Mouse (Mus musculus): ENCODE data around the gene Olfr20.
"Not testable (repeated sequence)": the region's sequence is repeated elsewhere in the genome, so short reads cannot be mapped to it uniquely, and the experiment has no call there.

The Olfr20 gene

DNA sequence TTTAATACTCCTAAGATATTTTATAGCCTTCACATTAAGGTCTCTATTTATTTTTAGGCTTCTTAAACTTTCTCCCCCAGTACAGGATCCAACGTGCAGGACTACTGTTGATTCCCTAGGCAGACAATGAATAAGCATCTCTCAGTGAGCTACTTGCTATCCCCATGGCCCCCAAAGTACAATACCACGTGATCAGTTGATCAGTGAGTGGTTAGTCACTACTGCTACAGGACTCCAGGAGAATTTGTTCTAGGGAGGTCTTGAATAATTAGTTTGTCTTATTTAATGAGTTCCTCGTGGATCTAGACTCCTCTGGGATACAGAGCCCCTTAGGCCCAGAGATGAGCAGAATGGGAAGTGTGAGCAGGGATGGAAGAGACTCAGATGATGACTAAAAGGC lies at the start of gene Olfr20:
Gene Olfr20 (plus strand): TSS at position 301 of the 400 bp plus-strand sequence.
- DNase-seq: no peak

DNA sequence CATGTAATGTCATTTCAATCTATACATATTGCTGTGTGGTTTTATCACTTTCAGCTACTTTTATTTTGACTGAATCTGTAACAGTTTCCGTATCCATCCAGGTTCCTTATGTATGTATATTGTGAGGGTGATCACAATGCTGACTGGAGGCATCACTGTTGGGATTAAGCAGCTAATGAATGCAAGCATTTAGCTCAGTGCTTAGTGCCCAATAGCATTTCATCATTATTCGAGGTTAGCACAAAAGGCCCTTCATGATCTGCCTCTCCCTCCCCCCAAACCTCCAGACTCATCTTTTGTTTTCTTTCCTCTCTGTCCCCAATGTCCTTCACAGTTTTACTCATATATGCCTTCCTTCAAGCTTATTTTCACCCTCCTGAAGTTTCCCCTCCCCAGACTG lies 47.5 kb upstream of the Olfr20 start:
- no peak for DNase-seq

DNA sequence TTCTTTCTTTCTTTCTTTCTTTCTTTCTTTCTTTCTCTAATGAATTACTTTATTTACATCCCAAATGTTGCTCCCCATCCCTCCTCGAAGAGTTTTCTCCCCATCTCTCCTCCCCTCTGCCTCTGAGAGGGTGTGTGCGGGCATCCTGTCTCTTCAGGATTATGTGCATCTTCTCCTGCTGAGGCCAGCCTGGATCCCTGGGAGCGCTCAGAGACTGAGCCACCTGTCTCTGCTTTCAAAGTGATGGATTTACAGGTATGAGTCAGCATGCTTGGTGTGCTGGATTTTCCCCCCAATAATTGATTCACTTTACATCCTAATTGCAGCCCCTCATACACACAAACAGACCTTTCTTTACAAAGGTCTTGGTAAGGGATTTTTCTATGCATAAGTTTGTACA lies 34.6 kb upstream of the Olfr20 start:
- DNase-seq: no peak

DNA sequence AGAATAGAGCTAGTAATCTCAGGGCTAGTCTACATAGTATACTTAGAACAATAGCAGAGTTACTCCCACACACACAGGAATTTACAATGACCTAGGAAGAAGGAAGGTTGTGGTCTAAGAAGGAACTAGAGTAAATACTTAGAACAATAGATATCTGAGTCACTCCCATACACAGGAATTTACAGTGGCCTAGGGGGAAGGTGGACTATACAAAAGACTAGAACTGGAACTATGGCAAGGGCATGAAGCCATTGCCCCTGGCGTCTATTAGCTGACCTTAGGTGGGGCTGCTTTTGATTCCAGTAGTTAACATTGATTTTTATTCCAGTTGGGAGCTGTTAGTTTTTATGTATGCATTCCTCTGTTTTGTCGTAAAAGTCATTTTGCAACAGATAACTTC lies 32.0 kb upstream of the Olfr20 start:
- DNase-seq: not testable (repeated sequence)

DNA sequence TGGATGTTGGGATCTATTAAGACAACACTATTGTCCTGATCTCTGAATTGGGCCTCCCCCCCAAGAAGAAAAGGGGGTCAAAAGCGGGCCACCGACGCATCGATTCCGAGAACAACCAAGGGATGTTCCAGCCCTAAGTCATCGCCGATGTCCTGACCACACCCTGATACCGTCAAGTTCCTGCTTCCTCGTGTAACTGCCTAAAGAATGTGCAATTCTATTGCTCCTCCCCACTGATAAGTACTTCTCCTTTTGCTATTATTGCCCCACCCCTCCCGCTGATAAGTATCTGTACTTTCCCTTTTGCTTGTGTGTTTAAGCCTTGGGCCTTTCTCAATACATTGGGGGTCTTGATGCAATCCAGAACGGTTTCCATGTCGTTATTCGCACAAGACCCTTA lies 29.5 kb upstream of the Olfr20 start:
- DNase-seq: not testable (repeated sequence)

DNA sequence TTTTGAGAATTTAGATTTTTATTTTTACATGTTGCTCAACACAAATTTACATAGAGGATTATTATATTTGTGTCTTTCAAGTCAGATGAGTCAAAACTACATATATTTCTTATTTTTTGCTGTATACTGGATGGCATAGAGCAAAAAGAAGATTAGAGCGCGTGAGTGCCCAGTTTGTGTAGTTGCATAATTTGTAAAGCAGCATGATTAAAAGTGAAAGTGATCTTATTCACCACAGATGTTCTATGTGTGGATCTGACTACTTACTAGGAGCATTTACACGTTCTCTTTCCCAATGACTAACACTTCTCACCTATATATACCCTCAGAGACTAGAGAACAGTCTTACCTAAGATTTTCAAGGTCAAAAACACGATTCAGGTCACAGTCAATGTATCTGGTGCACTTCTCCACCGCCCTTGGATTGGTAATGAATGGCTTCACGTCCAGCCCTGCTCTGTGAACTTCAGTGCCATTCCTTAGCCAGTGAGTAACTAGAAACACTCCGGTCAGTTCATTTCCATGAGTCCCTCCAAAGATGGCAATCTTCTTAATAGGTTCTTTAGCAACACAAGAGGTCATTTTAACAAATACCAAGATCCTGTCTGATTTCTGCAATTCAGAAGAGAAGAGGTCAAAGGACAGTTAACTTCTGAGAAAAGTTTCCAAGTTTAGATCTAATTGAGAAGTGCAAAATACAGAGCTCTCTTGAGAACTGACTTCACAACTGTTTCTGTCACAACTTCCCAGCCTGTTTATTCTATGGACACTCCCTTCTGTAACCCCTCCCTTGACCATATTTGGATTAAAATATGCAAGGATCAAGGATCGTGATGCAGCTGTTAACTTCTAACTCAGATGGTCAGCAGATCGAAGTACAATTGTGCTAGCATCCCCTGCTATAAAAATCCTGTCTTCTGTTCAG lies 26.4 kb upstream of the Olfr20 start:
- DNase-seq: no peak

DNA sequence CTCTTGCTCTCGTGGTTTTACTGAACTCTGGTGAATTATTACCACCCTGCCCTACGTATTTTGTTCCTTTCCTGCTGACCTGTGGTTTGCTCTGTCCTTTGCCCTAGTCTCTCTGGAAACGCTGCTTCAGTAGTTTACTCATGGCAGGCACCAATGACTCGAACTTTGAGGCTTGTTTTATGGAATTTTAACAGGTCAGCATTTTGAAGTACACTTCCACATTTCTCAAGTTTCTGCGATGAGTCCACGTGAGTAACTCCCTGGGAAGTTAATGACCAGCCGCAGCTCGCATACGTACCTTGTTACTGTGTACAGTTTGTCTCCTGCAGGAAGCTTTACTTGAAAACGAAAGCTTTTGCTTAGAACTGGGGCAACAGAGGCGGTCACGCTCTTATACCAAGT lies 24.1 kb upstream of the Olfr20 start:
- no peak for DNase-seq

DNA sequence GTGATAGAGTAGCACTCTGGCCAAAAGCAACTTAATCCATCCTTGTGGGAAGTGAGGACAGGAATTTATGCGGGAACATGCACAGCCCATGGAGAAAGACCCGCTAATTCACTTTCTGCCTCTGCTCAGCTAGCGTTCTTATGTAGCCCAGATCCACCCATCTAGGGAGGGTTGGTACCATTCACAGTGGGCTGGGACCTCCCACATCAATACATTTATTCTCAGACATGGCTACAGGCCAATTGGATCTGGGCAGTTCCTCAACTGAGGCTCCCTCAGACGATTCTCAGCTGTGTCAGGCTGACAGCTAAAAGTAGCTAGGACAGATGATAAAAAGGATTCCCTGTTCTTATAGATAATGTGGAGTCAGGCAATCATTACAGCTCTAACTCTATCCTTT lies 23.2 kb upstream of the Olfr20 start:
- DNase-seq: no peak

DNA sequence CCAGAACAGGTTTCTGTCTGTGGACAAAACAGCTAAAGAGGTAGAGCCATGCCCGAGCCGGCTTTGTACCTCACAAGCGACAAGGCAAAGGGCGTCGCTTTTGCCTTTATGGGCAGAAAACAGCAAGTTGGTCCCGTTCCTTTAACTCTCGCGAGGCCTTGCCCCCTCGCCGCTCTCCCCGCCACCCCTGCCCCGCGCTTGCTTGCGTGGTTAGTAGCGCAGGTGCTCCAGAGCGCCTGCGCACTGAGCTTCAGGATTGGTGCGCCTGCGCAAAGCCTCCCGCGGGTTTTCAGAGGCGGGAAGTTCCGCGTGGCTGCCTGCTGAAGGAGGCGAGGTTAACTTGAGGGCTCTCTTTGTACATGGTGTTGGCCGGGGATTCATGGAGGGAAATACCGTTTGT lies 21.1 kb upstream of the Olfr20 start, which contains the start of the genes Aspa, Gm49340 and Spata22:
Gene Aspa (minus strand): TSS at position 155 of the 400 bp plus-strand sequence.
Gene Gm49340 (plus strand): TSS at position 300 of the 400 bp plus-strand sequence.
Gene Spata22 (plus strand): TSS at position 300 of the 400 bp plus-strand sequence.
- DNase-seq: no peak

DNA sequence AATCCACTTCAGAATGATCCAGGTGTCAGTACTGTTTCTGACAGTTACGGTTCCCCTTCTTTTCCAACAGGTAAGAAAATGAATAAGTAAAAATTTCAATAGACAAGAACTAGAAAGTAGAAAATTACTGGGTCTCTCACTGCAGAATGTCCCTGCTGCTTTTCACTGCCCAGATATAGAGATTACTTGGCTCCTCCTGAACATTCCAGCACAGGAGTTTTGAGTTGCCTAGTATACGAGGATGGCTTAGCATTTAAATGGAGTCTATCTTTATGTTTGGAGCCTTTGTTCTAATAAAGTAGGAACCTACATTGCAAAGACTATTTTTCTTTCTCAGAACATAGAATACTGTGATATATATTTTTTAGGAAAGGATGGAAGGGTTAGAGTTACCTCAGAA lies 17.2 kb upstream of the Olfr20 start:
- DNase-seq: no peak

DNA sequence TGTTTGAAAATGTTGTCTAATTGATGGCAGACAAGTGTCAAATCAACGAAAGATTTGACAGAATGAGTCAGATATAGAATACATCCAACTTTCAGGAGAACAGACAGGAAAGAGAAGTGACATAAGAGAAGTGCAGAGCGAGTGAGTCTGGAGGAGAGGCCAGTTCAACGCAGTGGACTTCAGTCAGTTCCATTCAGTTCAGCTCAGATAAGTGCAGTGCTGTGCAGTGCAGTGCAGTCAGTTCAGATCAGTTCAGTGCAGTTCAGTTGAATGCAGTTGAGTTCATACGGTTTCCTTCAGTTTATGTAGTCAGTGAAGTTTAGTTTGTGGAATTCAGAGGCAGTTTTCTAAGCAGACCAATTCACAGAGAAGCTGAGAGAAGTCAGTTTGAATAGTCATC lies 13.7 kb upstream of the Olfr20 start:
- DNase-seq: no peak

DNA sequence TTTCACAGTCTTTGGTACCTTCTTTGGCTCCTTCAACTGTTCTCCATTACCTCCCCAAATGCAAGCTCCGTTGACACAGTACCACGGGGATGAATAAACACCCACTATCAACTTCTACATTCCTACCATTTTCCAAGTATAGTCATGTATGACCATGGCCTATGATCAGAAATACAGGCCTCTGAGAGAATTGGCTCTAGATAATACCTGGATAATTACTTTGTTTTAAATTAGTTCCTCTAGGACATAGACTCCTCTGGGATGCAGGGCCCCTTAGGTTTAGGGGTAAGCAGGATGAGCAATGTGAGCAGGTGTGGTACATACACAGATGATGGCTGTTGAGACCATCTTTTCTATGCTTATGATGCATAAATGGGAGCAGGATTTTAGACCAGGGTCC lies 20.4 kb downstream of the Olfr20 start, which contains the start of gene Olfr376:
Gene Olfr376 (plus strand): TSS at position 301 of the 400 bp plus-strand sequence.
- DNase-seq: no peak

DNA sequence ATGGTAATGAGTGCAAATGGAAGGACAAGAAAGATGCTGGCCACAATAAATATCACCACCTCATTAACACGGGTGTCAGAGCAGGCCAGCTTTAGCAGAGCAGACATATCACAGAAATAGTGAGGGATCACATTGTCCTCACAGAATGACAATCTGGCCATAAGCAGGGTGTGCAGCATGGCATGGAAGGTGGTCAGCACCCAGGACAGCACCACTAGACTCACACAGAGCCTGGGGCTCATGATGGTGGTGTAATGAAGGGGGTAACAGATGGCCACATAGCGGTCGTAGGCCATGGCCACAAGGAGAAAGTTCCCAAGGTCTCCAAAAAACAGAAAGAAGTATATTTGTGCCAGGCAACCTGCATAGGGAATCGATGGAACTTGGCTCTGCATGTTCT lies 44.8 kb downstream of the Olfr20 start:
- no peak for DNase-seq

DNA sequence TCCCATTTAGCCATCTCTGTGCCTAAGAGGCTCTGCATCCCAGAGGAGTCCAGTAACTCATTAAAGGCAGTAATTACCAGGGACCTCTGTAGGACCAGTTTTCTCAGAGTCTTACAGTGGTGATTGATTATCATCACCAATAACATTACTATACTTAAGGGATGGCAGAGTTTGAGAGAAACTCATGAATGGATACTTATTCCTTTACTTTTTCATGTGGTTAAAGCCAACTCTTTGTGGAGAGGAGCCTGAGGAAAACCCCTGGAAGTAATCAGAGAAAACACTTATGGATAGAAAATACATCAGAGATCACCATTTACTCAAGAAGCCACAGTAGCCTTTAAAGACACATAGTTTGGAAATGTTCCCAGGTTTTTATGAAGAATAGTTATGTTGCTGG lies 48.9 kb downstream of the Olfr20 start, which contains the start of gene Olfr1:
Gene Olfr1 (minus strand): TSS at position 101 of the 400 bp plus-strand sequence.
- DNase-seq: no peak

All from thymus, postnatal 4 days (tissue).